Mouse (Mus musculus) myocyte (in vitro differentiated cells): Measurements from ENCODE around the gene Psmd12. TPM values are rescaled to one million over a fixed set of nuclear protein-coding genes. Genes with fewer than 3 reads are reported as not detected.

Experiments
- H3K27me3 ChIP-seq: one replicate; pipeline ENCODE4 v1.6.1; 2011; ENCODE audit not compliant: control insufficient read depth, insufficient read depth, insufficient read length
- H3K36me3 ChIP-seq: one replicate; pipeline ENCODE4 v1.6.1; 2011; ENCODE audit not compliant: control insufficient read depth, insufficient read depth
- H3K4me2 ChIP-seq: one replicate; pipeline ENCODE4 v1.6.1; 2011; ENCODE audit warnings: low read depth, control low read depth
- H3K4me3 ChIP-seq: one replicate; pipeline ENCODE4 v1.5.1; 2011; ENCODE audit warnings: mild to moderate bottlenecking, control low read depth, moderate library complexity
- H3K79me2 ChIP-seq: one replicate; pipeline ENCODE4 v1.6.1; 2011; ENCODE audit not compliant: control insufficient read depth, insufficient read depth
- H3ac ChIP-seq: one replicate; pipeline ENCODE4 v1.6.1; 2011; ENCODE audit not compliant: control insufficient read depth, insufficient read length
- CEBPB ChIP-seq: IDR thresholded peaks from 2 replicates; pipeline ENCODE4 v1.6.1; 2011; ENCODE audit warnings: mild to moderate bottlenecking, moderate library complexity; ENCODE audit not compliant: poor library complexity, insufficient read depth, severe bottlenecking
- E2F4 ChIP-seq: IDR thresholded peaks from one replicate; pipeline ENCODE4 v1.6.1; 2011; ENCODE audit warnings: mild to moderate bottlenecking, control low read depth, moderate library complexity; ENCODE audit not compliant: insufficient read depth
- MAX ChIP-seq: IDR thresholded peaks from one replicate; pipeline ENCODE4 v1.6.1; 2011; ENCODE audit warnings: low read depth, mild to moderate bottlenecking, control low read depth
- MYOD1 ChIP-seq, 3 experiments: IDR thresholded peaks; one replicate each; pipeline ENCODE4 v1.6.1; 2011; ENCODE audit warnings: control low read depth in 2 of 3, low read depth in 2 of 3, mild to moderate bottlenecking in 2 of 3, moderate library complexity in 1 of 3; ENCODE audit not compliant: insufficient read length in 2 of 3, control insufficient read depth in 1 of 3
- MYOG ChIP-seq, 3 experiments: IDR thresholded peaks; one replicate each; pipeline ENCODE4 v1.6.1; 2011; ENCODE audit warnings: control low read depth in 2 of 3, low read depth in 2 of 3, mild to moderate bottlenecking in 2 of 3; ENCODE audit not compliant: insufficient read length in 2 of 3, control insufficient read depth in 1 of 3, insufficient read depth in 1 of 3
- POLR2A ChIP-seq: IDR thresholded peaks from one replicate; pipeline ENCODE4 v1.6.1; 2011; ENCODE audit warnings: low read depth, mild to moderate bottlenecking, control low read depth, moderate library complexity; ENCODE audit not compliant: insufficient read length
- POLR2AphosphoS2 ChIP-seq: IDR thresholded peaks from one replicate; pipeline ENCODE4 v1.6.1; 2011; ENCODE audit warnings: low read depth, control low read depth; ENCODE audit not compliant: insufficient read length
- REST ChIP-seq: IDR thresholded peaks from one replicate; pipeline ENCODE4 v1.6.1; 2011; ENCODE audit warnings: mild to moderate bottlenecking, control low read depth, moderate library complexity; ENCODE audit not compliant: insufficient read depth, insufficient read length
- SRF ChIP-seq: IDR thresholded peaks from one replicate; pipeline ENCODE4 v1.6.1; 2011; ENCODE audit warnings: low read depth; ENCODE audit not compliant: control insufficient read depth, insufficient read length
- TCF12 ChIP-seq: IDR thresholded peaks from one replicate; pipeline ENCODE4 v1.6.1; 2011; ENCODE audit warnings: mild to moderate bottlenecking, control low read depth; ENCODE audit not compliant: poor library complexity, insufficient read depth, severe bottlenecking
- TCF3 ChIP-seq: IDR thresholded peaks from one replicate; pipeline ENCODE4 v1.6.1; 2011; ENCODE audit warnings: low read depth, control low read depth; ENCODE audit not compliant: insufficient read length
- USF1 ChIP-seq: IDR thresholded peaks from one replicate; pipeline ENCODE4 v1.6.1; 2011; ENCODE audit warnings: low read depth, mild to moderate bottlenecking, control low read depth, moderate library complexity
- polyA plus RNA-seq: library from polyadenylated mRNA; unstranded; fragments of >200 nt; fragmentation: generic; extraction: Trizol; gene quantifications from one replicate; pipeline ENCODE4 v1.2.1, GENCODE M21; 2012; ENCODE audit warnings: missing spikeins

Gene Psmd12
- polyA plus RNA-seq, 1 experiment: 66.3 TPM

- H3ac ChIP-seq: no peak overlapping the region
- H3K79me2 ChIP-seq: no peaks in the 10 kb centered on the region
- H3K4me3 ChIP-seq: no peak overlapping the region
- H3K36me3 ChIP-seq: no peaks in the 10 kb centered on the region
- no peaks in the 10 kb centered on the region for H3K27me3 ChIP-seq
- TF ChIP-seq E2F4 (no peak), POLR2A (no peak), TCF12 (no peak), SRF (no peak), REST (no peak), POLR2AphosphoS2 (no peak), MYOD1 (IDR thresholded peaks at IDR 0.05; ENCODE audit: control insufficient read depth in 1 of 3, insufficient read length in 2 of 3, low read depth in 2 of 3) (no peak), TCF3 (no peak), USF1 (no peak), MYOG (IDR thresholded peaks at IDR 0.05; ENCODE audit: control insufficient read depth in 1 of 3, insufficient read depth in 1 of 3, insufficient read length in 2 of 3, low read depth in 2 of 3) (no peak)
- no peak overlapping the region for H3K4me2 ChIP-seq
These were observed 13.3 kb upstream of the Psmd12 start for GRCm38 (mm10) chr11:107465969-107466368.

GRCm38 (mm10) chr11:107466611-107467391 lies 12.5 kb upstream of the Psmd12 start:
- Histone ChIP-seq H3ac (no peak overlapping the region), H3K79me2 (no peaks in the 10 kb centered on the region), H3K4me3 (no peak overlapping the region), H3K4me2 (no peak overlapping the region), H3K36me3 (no peaks in the 10 kb centered on the region), H3K27me3 (no peaks in the 10 kb centered on the region)
- TF ChIP-seq MYOG (IDR thresholded peaks at IDR 0.05; ENCODE audit: control insufficient read depth in 1 of 3, insufficient read depth in 1 of 3, insufficient read length in 2 of 3, low read depth in 2 of 3): no peak

- Histone ChIP-seq H3K4me2 (peak overlapping the region; percentile 100), H3K4me3 (peak overlapping the region; percentile 47), H3K27me3 (no peaks in the 10 kb centered on the region), H3K79me2 (no peaks in the 10 kb centered on the region), H3ac (peak overlapping the region; percentile 13), H3K36me3 (no peaks in the 10 kb centered on the region)
- TF ChIP-seq MYOD1 (IDR thresholded peaks at IDR 0.05; ENCODE audit: control insufficient read depth in 1 of 3, insufficient read length in 2 of 3, low read depth in 2 of 3): no peak
- TF ChIP-seq SRF: no peak
- no peak for TF ChIP-seq E2F4
- TF ChIP-seq USF1: no peak
- TF ChIP-seq TCF3: no peak
- no peak for TF ChIP-seq TCF12
- TF ChIP-seq MAX: no peak
- TF ChIP-seq POLR2AphosphoS2: no peak
- no peak for TF ChIP-seq MYOG (IDR thresholded peaks at IDR 0.05; ENCODE audit: control insufficient read depth in 1 of 3, insufficient read depth in 1 of 3, insufficient read length in 2 of 3, low read depth in 2 of 3)
- no peak for TF ChIP-seq POLR2A
- TF ChIP-seq REST: no peak
- no peak for TF ChIP-seq CEBPB
These were observed 10.8 kb upstream of the Psmd12 start for GRCm38 (mm10) chr11:107468252-107469030.

GRCm38 (mm10) chr11:107469031-107469522 lies 10.2 kb upstream of the Psmd12 start:
- H3K27me3 ChIP-seq: no peaks in the 10 kb centered on the region
- H3K36me3 ChIP-seq: no peaks in the 10 kb centered on the region
- H3K79me2 ChIP-seq: no peaks in the 10 kb centered on the region
- no peak for TF ChIP-seq POLR2AphosphoS2
- no peak for TF ChIP-seq USF1
- TF ChIP-seq E2F4: no peak
- no peak for TF ChIP-seq SRF
- TF ChIP-seq POLR2A: no peak
- peak overlapping the region; percentile 100 for H3K4me2 ChIP-seq
- peak overlapping the region; percentile 13 for H3ac ChIP-seq
- H3K4me3 ChIP-seq: peak overlapping the region; percentile 47
